Mouse (Mus musculus) MEL (cell line): ENCODE data around the gene Nme2. TPM values are rescaled to one million over a fixed set of nuclear protein-coding genes. Genes with fewer than 3 reads are reported as not detected.

ENCODE experiments used
- DNase-seq: peaks from one replicate; pipeline ENCODE4 v3.0.0; 2011; ENCODE audit warnings: low read depth, low spot score
- H3K27ac ChIP-seq: 2 replicates; pipeline ENCODE4 v1.5.1; 2012; ENCODE audit warnings: low read depth, mild to moderate bottlenecking, control low read depth, low read length, moderate library complexity; ENCODE audit not compliant: control insufficient read depth
- H3K27me3 ChIP-seq, 2 experiments: fragments of 150-350 bp in 1 of 2; sonication (generic) in 1 of 2; 2 replicates each; pipeline ENCODE4 v1.6.1; 2012; ENCODE audit warnings: low read length in 2 of 2, mild to moderate bottlenecking in 2 of 2, improper control_type of control experiment in 1 of 2, moderate library complexity in 1 of 2; ENCODE audit not compliant: insufficient read depth in 2 of 2, control insufficient read depth in 1 of 2
- H3K36me3 ChIP-seq, 2 experiments: 2 replicates each; pipeline ENCODE4 v1.6.1; 2012 to 2014; ENCODE audit warnings: low read length in 2 of 2, improper control_type of control experiment in 1 of 2, inconsistent platforms in 1 of 2, mild to moderate bottlenecking in 1 of 2; ENCODE audit not compliant: insufficient read depth in 2 of 2, control insufficient read depth in 1 of 2
- H3K4me1 ChIP-seq, 2 experiments: fragments of 150-350 bp in 1 of 2; sonication (generic) in 1 of 2; 2 replicates each; pipeline ENCODE4 v1.6.1; 2012; ENCODE audit warnings: low read length in 2 of 2, improper control_type of control experiment in 1 of 2, mild to moderate bottlenecking in 1 of 2; ENCODE audit not compliant: insufficient read depth in 2 of 2, control insufficient read depth in 1 of 2
- H3K4me3 ChIP-seq, 2 experiments: fragments of 150-350 bp in 1 of 2; sonication (generic) in 1 of 2; 2 replicates each; pipeline ENCODE4 v1.5.1; 2012; ENCODE audit warnings: low read depth in 2 of 2, low read length in 2 of 2, mild to moderate bottlenecking in 2 of 2, moderate library complexity in 2 of 2, control low read depth in 1 of 2, improper control_type of control experiment in 1 of 2; ENCODE audit not compliant: control insufficient read depth in 1 of 2, insufficient read depth in 1 of 2
- H3K79me2 ChIP-seq: 2 replicates; pipeline ENCODE4 v1.6.1; 2012; ENCODE audit warnings: mild to moderate bottlenecking, low read length, moderate library complexity; ENCODE audit not compliant: control insufficient read depth, poor library complexity, insufficient read depth
- H3K9ac ChIP-seq: 2 replicates; pipeline ENCODE4 v1.6.1; 2012; ENCODE audit warnings: low read depth, mild to moderate bottlenecking, control low read depth, low read length, moderate library complexity; ENCODE audit not compliant: control insufficient read depth, poor library complexity, severe bottlenecking
- H3K9me3 ChIP-seq: fragments of 150-350 bp; sonication (generic); replicated peaks from 2 replicates; pipeline ENCODE4 v1.6.1; 2012; ENCODE audit warnings: mild to moderate bottlenecking, low read length, improper control_type of control experiment, moderate library complexity; ENCODE audit not compliant: insufficient read depth
- BHLHE40 ChIP-seq: IDR thresholded peaks from 2 replicates; pipeline ENCODE4 v1.6.1; 2012; ENCODE audit warnings: low read depth, mild to moderate bottlenecking, inconsistent platforms, low read length, improper control_type of control experiment, borderline replicate concordance
- ETS1 ChIP-seq: IDR thresholded peaks from 2 replicates; pipeline ENCODE4 v1.6.1; 2012; ENCODE audit warnings: low read depth, mild to moderate bottlenecking, inconsistent platforms, low read length, improper control_type of control experiment, moderate library complexity
- GABPA ChIP-seq: IDR thresholded peaks from 2 replicates; pipeline ENCODE4 v1.6.1; 2012; ENCODE audit warnings: low read depth, mild to moderate bottlenecking, inconsistent platforms, low read length, improper control_type of control experiment, moderate library complexity
- HCFC1 ChIP-seq: IDR thresholded peaks from 2 replicates; pipeline ENCODE4 v1.6.1; 2012; ENCODE audit warnings: low read depth, mild to moderate bottlenecking, inconsistent platforms, low read length, improper control_type of control experiment, moderate library complexity
- MAX ChIP-seq: IDR thresholded peaks from 2 replicates; pipeline ENCODE4 v1.6.1; 2011; ENCODE audit warnings: low read length, improper control_type of control experiment
- MAZ ChIP-seq: IDR thresholded peaks from 2 replicates; pipeline ENCODE4 v1.6.1; 2012; ENCODE audit warnings: low read depth, mild to moderate bottlenecking, inconsistent platforms, low read length, improper control_type of control experiment
- MYC ChIP-seq: IDR thresholded peaks from 2 replicates; pipeline ENCODE4 v1.6.1; 2011; ENCODE audit warnings: low read depth, mild to moderate bottlenecking, low read length, improper control_type of control experiment, moderate library complexity
- POLR2A ChIP-seq, 2 experiments: IDR thresholded peaks; 2 replicates each; pipeline ENCODE4 v1.6.1; 2011 to 2012; ENCODE audit warnings: low read length in 2 of 2, mild to moderate bottlenecking in 2 of 2, control low read depth in 1 of 2, improper control_type of control experiment in 1 of 2, low read depth in 1 of 2, moderate library complexity in 1 of 2; ENCODE audit not compliant: control insufficient read depth in 1 of 2, insufficient read depth in 1 of 2, poor library complexity in 1 of 2
- POLR2AphosphoS2 ChIP-seq: IDR thresholded peaks from 2 replicates; pipeline ENCODE4 v1.6.1; 2011; ENCODE audit warnings: low read length, improper control_type of control experiment
- RAD21 ChIP-seq: IDR thresholded peaks from 2 replicates; pipeline ENCODE4 v1.6.1; 2011; ENCODE audit warnings: mild to moderate bottlenecking, low read depth, low read length, improper control_type of control experiment
- SIN3A ChIP-seq: IDR thresholded peaks from 2 replicates; pipeline ENCODE4 v1.6.1; 2012; ENCODE audit warnings: low read length, improper control_type of control experiment, inconsistent platforms
- TAL1 ChIP-seq: IDR thresholded peaks from 2 replicates; pipeline ENCODE4 v1.6.1; 2012; ENCODE audit warnings: mild to moderate bottlenecking, inconsistent platforms, low read length, moderate library complexity, mixed read lengths
- TCF12 ChIP-seq: IDR thresholded peaks from 2 replicates; pipeline ENCODE4 v1.6.1; 2014; ENCODE audit warnings: low read depth, mild to moderate bottlenecking, inconsistent platforms, low read length, improper control_type of control experiment, moderate library complexity
- UBTF ChIP-seq: IDR thresholded peaks from 2 replicates; pipeline ENCODE4 v1.6.1; 2012; ENCODE audit warnings: low read depth, mild to moderate bottlenecking, inconsistent platforms, low read length, improper control_type of control experiment, moderate library complexity, borderline replicate concordance; ENCODE audit not compliant: insufficient read depth
- ZKSCAN1 ChIP-seq: IDR thresholded peaks from 2 replicates; pipeline ENCODE4 v1.6.1; 2012; ENCODE audit warnings: low read depth, mild to moderate bottlenecking, inconsistent platforms, low read length, improper control_type of control experiment, moderate library complexity
- polyA plus RNA-seq, 2 experiments: library from polyadenylated mRNA; stranded (reverse) in 1 of 2; unstranded in 1 of 2; fragments of >175 nt in 1 of 2; fragments of >200 nt in 1 of 2; gene quantifications; 2 replicates each; pipeline versions ENCODE4 v1.2.1 to v1.2.4; 2012; ENCODE audit warnings: low replicate concordance in 2 of 2, low read depth in 1 of 2; ENCODE audit not compliant: insufficient read length in 2 of 2, insufficient read depth in 1 of 2, missing spikeins in 1 of 2
- total RNA-seq: library from RNA; depleted of rRNA; stranded (reverse); fragments of 300-350 nt; gene quantifications from 2 replicates; pipeline ENCODE4 v1.2.3, GENCODE M21; 2012

Nme2 gene
- total and polyA plus RNA-seq, 3 experiments: 126 to 530 TPM; not detected in 1

- TF ChIP-seq GABPA: no peak
- TF ChIP-seq MAZ: no peak
- peak; percentile 89 for TF ChIP-seq ETS1
Observed at GRCm38 (mm10) chr11:93995111-93995719, 39.2 kb upstream of the Nme2 start (continued).

GRCm38 (mm10) chr11:93994531-93994930 is 38.5 kb upstream of the Nme2 start:
- Histone ChIP-seq H3K27ac (peak overlapping the region; percentile 91), H3K4me1 (peaks cover 6 to 15% of the 10 kb centered on the region in 2 experiments), H3K4me3 (peak overlapping the region; percentile 62 to 87), H3K9ac (peak overlapping the region; percentile 69), H3K36me3 (peaks cover 0 to 12% of the 10 kb centered on the region in 2 experiments; a peak in 2 of 4 replicates)
- peak; percentile 46 for DNase-seq
- TF ChIP-seq POLR2AphosphoS2: no peak
- no peak for TF ChIP-seq UBTF
- no peak for TF ChIP-seq MYC
- no peak for TF ChIP-seq HCFC1
- no peak for TF ChIP-seq ZKSCAN1
- no peak for TF ChIP-seq TCF12
- TF ChIP-seq TAL1: no peak
- TF ChIP-seq, all 39 proteins: peak for 0
- Histone ChIP-seq H3K9me3 (no peaks in the 10 kb centered on the region), H3K79me2 (peaks cover 32% of the 10 kb centered on the region), H3K27me3 (no peaks in the 10 kb centered on the region)

GRCm38 (mm10) chr11:93988328-93989062 is 32.4 kb upstream of the Nme2 start:
- Histone ChIP-seq H3K4me3 (no peak overlapping the region), H3K79me2 (no peaks in the 10 kb centered on the region), H3K27me3 (no peaks in the 10 kb centered on the region), H3K9ac (no peak overlapping the region), H3K36me3 (peaks cover 0 to 14% of the 10 kb centered on the region in 2 experiments; a peak in 2 of 4 replicates), H3K27ac (no peak overlapping the region), H3K9me3 (no peaks in the 10 kb centered on the region), H3K4me1 (peaks cover 8 to 27% of the 10 kb centered on the region in 2 experiments)
- TF ChIP-seq POLR2AphosphoS2 (no peak), RAD21 (no peak), POLR2A (IDR thresholded peaks at IDR 0.05; ENCODE audit: control insufficient read depth in 1 of 2, insufficient read depth in 1 of 2, low read depth in 1 of 2, low read length in 2 of 2, poor library complexity in 1 of 2) (no peak), MAX (no peak), TAL1 (no peak), SIN3A (no peak), BHLHE40 (no peak)
- no peak for DNase-seq
